Mouse (Mus musculus) ES-E14 (cell line): ENCODE data around the gene Cenpm. TPM values are rescaled to one million over a fixed set of nuclear protein-coding genes. Genes with fewer than 3 reads are reported as not detected.

Experiments used
- DNase-seq: peaks from one replicate; pipeline ENCODE4 v3.0.0-alpha.2; 2013; ENCODE audit warnings: low read depth, low spot score
- H3K27ac ChIP-seq: 2 replicates; pipeline ENCODE4 v1.5.1; 2012; ENCODE audit warnings: low read depth, mild to moderate bottlenecking, low read length, moderate library complexity, mixed read lengths; ENCODE audit not compliant: poor library complexity, insufficient read depth, severe bottlenecking
- H3K36me3 ChIP-seq: 2 replicates; pipeline ENCODE4 v1.6.1; 2012; ENCODE audit warnings: mild to moderate bottlenecking, low read length, moderate library complexity, mixed read lengths; ENCODE audit not compliant: control insufficient read depth, poor library complexity, insufficient read depth, severe bottlenecking
- H3K4me1 ChIP-seq, 2 experiments: fragments of 150-350 bp in 1 of 2; sonication (generic) in 1 of 2; 2 replicates each; pipeline ENCODE4 v1.6.1; 2012; ENCODE audit warnings: low read length in 2 of 2, mild to moderate bottlenecking in 1 of 2, mixed read lengths in 1 of 2; ENCODE audit not compliant: control insufficient read depth in 2 of 2, insufficient read depth in 2 of 2, poor library complexity in 1 of 2
- H3K4me3 ChIP-seq, 2 experiments: fragments of 150-350 bp in 1 of 2; sonication (generic) in 1 of 2; 2 replicates each; pipeline ENCODE4 v1.5.1; 2012; ENCODE audit warnings: low read length in 2 of 2, low read depth in 1 of 2, mild to moderate bottlenecking in 1 of 2, mixed read lengths in 1 of 2; ENCODE audit not compliant: insufficient read depth in 1 of 2, poor library complexity in 1 of 2, severe bottlenecking in 1 of 2
- H3K9ac ChIP-seq: 2 replicates; pipeline ENCODE4 v1.6.1; 2012; ENCODE audit warnings: low read depth, mild to moderate bottlenecking, low read length, mixed read lengths; ENCODE audit not compliant: poor library complexity, insufficient read depth, severe bottlenecking
- H3K9me3 ChIP-seq: fragments of 150-350 bp; sonication (generic); 2 replicates; pipeline ENCODE4 v1.6.1; 2012; ENCODE audit warnings: low read depth, mild to moderate bottlenecking, low read length; ENCODE audit not compliant: control insufficient read depth, insufficient read depth
- CHD2 ChIP-seq: IDR thresholded peaks from 2 replicates; pipeline ENCODE4 v1.6.1; 2014; ENCODE audit warnings: mild to moderate bottlenecking, low read depth, low read length, inconsistent platforms
- HCFC1 ChIP-seq: IDR thresholded peaks from 2 replicates; pipeline ENCODE4 v1.6.1; 2012; ENCODE audit warnings: low read length, inconsistent platforms, borderline replicate concordance; ENCODE audit not compliant: insufficient read depth
- MAFK ChIP-seq: IDR thresholded peaks from 2 replicates; pipeline ENCODE4 v1.6.1; 2014; ENCODE audit warnings: mild to moderate bottlenecking, low read depth, low read length, inconsistent platforms; ENCODE audit not compliant: insufficient read depth
- ZC3H11A ChIP-seq: IDR thresholded peaks from 2 replicates; pipeline ENCODE4 v1.6.1; 2012; ENCODE audit warnings: low read depth, mild to moderate bottlenecking, inconsistent platforms, low read length, borderline replicate concordance
- ZNF384 ChIP-seq: IDR thresholded peaks from 2 replicates; pipeline ENCODE4 v1.6.1; 2012; ENCODE audit warnings: low read depth, low read length, inconsistent platforms
- in situ Hi-C, 2 experiments: fragments of 600-800 bp; cut with MboI; formaldehyde crosslinking; loops; one replicate each; pipeline ENCODE4 v1.15.1; 2025; ENCODE audit warnings: low sequenced_read_pairs in 2 of 2, inconsistent platforms in 1 of 2; ENCODE audit not compliant: unreplicated experiment in 2 of 2
- total RNA-seq: library from RNA; depleted of rRNA; stranded (reverse); fragments of 300-350 nt; gene quantifications from 2 replicates; pipeline ENCODE4 v1.2.3, GENCODE M21; 2012

Cenpm gene
- total RNA-seq, 1 experiment = 80.0 TPM

DNA sequence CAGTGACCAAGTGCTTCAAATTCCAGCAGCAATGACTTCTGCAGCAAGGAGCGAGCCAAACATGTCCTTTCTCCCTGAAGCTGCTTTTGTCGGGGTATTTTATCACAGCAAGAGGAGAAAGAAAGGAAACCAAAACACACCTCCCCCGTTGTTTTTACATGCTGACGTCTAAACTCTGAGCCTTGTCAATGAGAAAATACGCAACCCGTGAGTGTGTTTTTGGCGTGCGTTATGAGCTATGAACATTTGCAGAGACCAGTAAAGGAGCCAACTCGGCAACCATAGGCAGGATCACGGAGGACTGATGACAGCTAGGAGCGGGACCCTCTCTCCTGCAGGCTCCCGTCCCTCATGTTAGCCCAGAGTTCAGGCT lies 820 bp downstream of the Cenpm start:
- TF ChIP-seq ZC3H11A (no peak), MAFK (no peak), HCFC1 (no peak), CHD2 (no peak), ZNF384 (no peak)
- no peaks in the 10 kb centered on the region for H3K9me3 ChIP-seq
- DNase-seq = no peak
- in situ Hi-C loops = loop anchor here in 1 of 2 experiments (25.0 kb wide), 1 partner anchor 181 kb away; the partner anchor contains the start of genes 4930407I10Rik and Mei1
- H3K4me1 ChIP-seq = peaks cover 8 to 9% of the 10 kb centered on the region in 2 experiments; a peak in 3 of 4 replicates
- peak overlapping the region; percentile 85 to 92 for H3K4me3 ChIP-seq
- peaks cover 14% of the 10 kb centered on the region; the same call in 1 of the 2 replicates for H3K36me3 ChIP-seq
- peak overlapping the region; percentile 93 for H3K9ac ChIP-seq
- no peak overlapping the region; the same call in 1 of the 2 replicates for H3K27ac ChIP-seq

DNA sequence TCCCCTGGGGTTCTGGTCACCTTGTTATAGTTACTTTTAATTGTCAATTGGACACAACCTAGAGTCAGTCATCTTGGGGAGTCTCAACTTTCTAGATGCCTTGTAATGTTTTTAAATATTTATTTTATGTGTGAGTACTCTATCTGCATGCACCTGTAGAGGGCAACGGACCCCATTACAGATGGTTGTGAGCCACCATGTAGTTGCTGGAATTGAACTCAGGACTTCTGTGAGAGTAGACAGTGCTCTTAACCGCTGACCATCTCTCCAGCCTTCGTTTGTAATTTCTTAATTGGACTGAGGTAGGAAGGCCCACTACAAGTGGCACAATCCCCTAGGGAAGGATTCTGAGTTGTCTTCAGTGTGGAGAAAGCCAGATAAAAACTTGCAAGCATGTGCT lies 1.2 kb downstream of the Cenpm start:
- Histone ChIP-seq H3K4me3 (peak overlapping the region; percentile 85 to 92), H3K4me1 (peaks cover 8 to 9% of the 10 kb centered on the region in 2 experiments; a peak in 3 of 4 replicates), H3K9ac (peak overlapping the region; percentile 93; the same call in 1 of the 2 replicates), H3K27ac (no peak overlapping the region), H3K9me3 (no peaks in the 10 kb centered on the region), H3K36me3 (peaks cover 16% of the 10 kb centered on the region; the same call in 1 of the 2 replicates)
- in situ Hi-C loops = loop anchor here in 1 of 2 experiments (25.0 kb wide), 1 partner anchor 181 kb away; the partner anchor contains the start of genes 4930407I10Rik and Mei1
- no peak for DNase-seq
- TF ChIP-seq ZNF384 (no peak), ZC3H11A (no peak), CHD2 (no peak), MAFK (no peak), HCFC1 (no peak)

DNA sequence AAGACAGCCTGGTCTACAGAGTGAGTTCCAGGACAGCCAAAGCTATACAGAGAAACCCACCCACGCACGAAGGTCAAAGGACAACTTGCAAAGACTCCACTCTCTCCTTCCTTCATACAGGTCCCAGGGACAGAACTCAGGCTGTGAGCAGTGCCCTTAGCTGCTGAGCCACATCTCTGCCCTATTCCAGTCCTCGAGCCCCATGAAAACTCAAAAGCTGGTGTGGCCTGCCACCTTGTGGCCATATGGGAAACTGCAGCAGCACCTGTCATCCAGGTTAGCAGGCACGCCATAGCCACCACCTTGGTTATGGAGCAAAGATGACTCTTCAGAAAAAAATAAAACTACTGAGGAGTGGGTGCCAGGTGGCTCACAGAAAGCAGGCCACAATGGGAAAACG lies 8.0 kb downstream of the Cenpm start:
- peaks cover 6 to 11% of the 10 kb centered on the region in 2 experiments for H3K4me1 ChIP-seq
- no peak overlapping the region for H3K9ac ChIP-seq
- H3K27ac ChIP-seq = no peak overlapping the region
- H3K4me3 ChIP-seq = no peak overlapping the region
- H3K36me3 ChIP-seq = peaks cover 47% of the 10 kb centered on the region; the same call in 1 of the 2 replicates
- in situ Hi-C loops = loop anchor here (5.0 to 25.0 kb wide), 4 partner anchors 92 to 174 kb away; partner anchors contain the start of genes Mei1 (in 2 of the 2), 4930407I10Rik (in 1 of the 2) and Srebf2 (in 1 of the 2)
- DNase-seq = no peak
- H3K9me3 ChIP-seq = no peaks in the 10 kb centered on the region
- TF ChIP-seq ZC3H11A (peak; percentile 89), MAFK (no peak), CHD2 (no peak), HCFC1 (peak; percentile 45; the same call in 1 of the 2 replicates), ZNF384 (no peak)

DNA sequence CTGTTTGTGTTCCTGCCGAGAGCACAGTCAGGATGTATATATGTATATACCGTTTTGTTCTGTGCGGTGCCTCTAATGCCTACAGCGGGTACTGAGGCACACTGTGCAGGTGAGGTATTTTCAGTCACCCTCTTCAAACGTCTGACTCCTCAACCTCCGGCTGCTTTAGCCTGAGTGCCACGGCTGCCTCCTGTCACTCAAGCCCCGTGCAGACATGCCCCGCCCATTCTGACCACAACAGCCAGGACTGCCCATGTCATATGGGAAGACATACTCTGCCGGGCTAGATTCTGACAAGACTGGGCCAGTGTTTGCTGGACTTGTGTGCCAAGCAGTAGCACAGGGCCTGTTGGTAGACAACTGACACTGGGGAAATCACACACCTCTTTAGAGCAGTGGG lies 8.9 kb downstream of the Cenpm start:
- H3K36me3 ChIP-seq = peaks cover 42% of the 10 kb centered on the region; the same call in 1 of the 2 replicates

More for the DNA sequence above, 8.9 kb downstream of the Cenpm start:
- in situ Hi-C loops = loop anchor here (5.0 to 25.0 kb wide), 4 partner anchors 91 to 173 kb away; partner anchors contain the start of genes Mei1 (in 2 of the 2), 4930407I10Rik (in 1 of the 2) and Srebf2 (in 1 of the 2)
- Histone ChIP-seq H3K4me1 (peaks cover 4 to 9% of the 10 kb centered on the region in 2 experiments), H3K4me3 (no peak overlapping the region), H3K9me3 (no peaks in the 10 kb centered on the region), H3K9ac (no peak overlapping the region), H3K27ac (no peak overlapping the region)
- DNase-seq = no peak
- TF ChIP-seq HCFC1 = no peak
- TF ChIP-seq CHD2 = no peak
- TF ChIP-seq MAFK = no peak
- no peak for TF ChIP-seq ZNF384
- TF ChIP-seq ZC3H11A = no peak
